Mouse (Mus musculus) intestine, embryonic 14.5 days (tissue): ENCODE measurements around the gene Il1rapl2. TPM values are rescaled to one million over a fixed set of nuclear protein-coding genes. Genes with fewer than 3 reads are reported as not detected.

ENCODE experiments used
- ATAC-seq: fragments of 200-750 bp; cut with Nextera tagmentation; replicated peaks from 2 replicates; pipeline ENCODE4 v1.8.0; 2017; ENCODE audit warnings: low read depth, moderate number of reproducible peaks, moderate TSS enrichment, moderate library complexity; ENCODE audit not compliant: low FRiP score, low TSS enrichment
- DNase-seq: peaks from one replicate; pipeline ENCODE4 v3.0.0-alpha.2; 2018; ENCODE audit warnings: low spot score
- H3K27ac ChIP-seq: fragments of 300-500 bp; sonication (generic); 2 replicates; pipeline ENCODE4 v1.5.1; 2014; ENCODE audit warnings: low read depth, mild to moderate bottlenecking, control low read depth
- H3K27me3 ChIP-seq: fragments of 300-500 bp; sonication (generic); replicated peaks from 2 replicates; pipeline ENCODE4 v1.6.1; 2014; ENCODE audit warnings: low read length, control low read depth; ENCODE audit not compliant: control insufficient read depth, insufficient read depth
- H3K36me3 ChIP-seq: fragments of 300-500 bp; sonication (generic); 2 replicates; pipeline ENCODE4 v1.6.1; 2014; ENCODE audit warnings: low read length, control low read depth; ENCODE audit not compliant: control insufficient read depth, insufficient read depth
- H3K4me1 ChIP-seq: fragments of 300-500 bp; sonication (generic); replicated peaks from 2 replicates; pipeline ENCODE4 v1.6.1; 2014; ENCODE audit warnings: low read length, control low read depth, mixed read lengths; ENCODE audit not compliant: control insufficient read depth, insufficient read depth
- H3K4me2 ChIP-seq: fragments of 300-500 bp; sonication (generic); 2 replicates; pipeline ENCODE4 v1.6.1; 2014; ENCODE audit warnings: low read length
- H3K4me3 ChIP-seq: fragments of 300-500 bp; sonication (generic); 2 replicates; pipeline ENCODE4 v1.5.1; 2014; ENCODE audit warnings: low read depth, low read length, control low read depth, mixed read lengths
- H3K9ac ChIP-seq: fragments of 300-500 bp; sonication (generic); 2 replicates; pipeline ENCODE4 v1.6.1; 2014; ENCODE audit warnings: mild to moderate bottlenecking, low read length
- H3K9me3 ChIP-seq: fragments of 300-500 bp; sonication (generic); 2 replicates; pipeline ENCODE4 v1.6.1; 2016; ENCODE audit warnings: low read length, control low read depth; ENCODE audit not compliant: control insufficient read depth
- WGBS: fragments of 180-500 bp; shearing (Covaris S2); extraction: QIAGEN DNeasy Blood & Tissue Kit; methylation state at CpG from one replicate; pipeline ENCODE4 v1.1.7; 2014; 5-methylcytosine and 5-hydroxymethylcytosine counted together
- polyA plus RNA-seq: library from polyadenylated mRNA; unstranded; fragments of >200 nt; fragmentation: Nextera tagmentation; extraction: Ambion mirVana; gene quantifications from 2 replicates; pipeline ENCODE4 v1.2.1, GENCODE M21; 2014

The Il1rapl2 gene
- polyA plus RNA-seq, 1 experiment from 2014 or later = 0.18 TPM

GRCm38 (mm10) chrX:138800958-138801357, 1230.5 kb downstream of the Il1rapl2 start:
- DNase-seq = no peak
- Histone ChIP-seq H3K4me3 (no peak overlapping the region), H3K9me3 (no peaks in the 10 kb centered on the region), H3K4me2 (no peak overlapping the region), H3K27me3 (no peaks in the 10 kb centered on the region), H3K4me1 (no peaks in the 10 kb centered on the region), H3K27ac (no peak overlapping the region), H3K9ac (no peak overlapping the region), H3K36me3 (no peaks in the 10 kb centered on the region)
- 31% methylated on average over 3 of the region's 3 CpGs for WGBS
- no peak for ATAC-seq

- H3K27ac ChIP-seq = no peak overlapping the region
- no peak for ATAC-seq
- DNase-seq = no peak
Measured at GRCm38 (mm10) chrX:138831876-138832275, 1261.5 kb downstream of the Il1rapl2 start.

GRCm38 (mm10) chrX:138833894-138834293, 1263.5 kb downstream of the Il1rapl2 start:
- Histone ChIP-seq H3K4me1 (no peaks in the 10 kb centered on the region), H3K9me3 (no peaks in the 10 kb centered on the region), H3K4me2 (no peak overlapping the region), H3K27me3 (no peaks in the 10 kb centered on the region), H3K9ac (no peak overlapping the region), H3K27ac (no peak overlapping the region), H3K4me3 (no peak overlapping the region), H3K36me3 (no peaks in the 10 kb centered on the region)
- DNase-seq = no peak
- ATAC-seq = no peak
- WGBS = 70% methylated on average over 2 of the region's 2 CpGs

More at GRCm38 (mm10) chrX:138831876-138832275, 1261.5 kb downstream of the Il1rapl2 start:
- no peak overlapping the region for H3K4me2 ChIP-seq
- no peak overlapping the region for H3K9ac ChIP-seq
- no peaks in the 10 kb centered on the region for H3K27me3 ChIP-seq
- H3K4me3 ChIP-seq = no peak overlapping the region
- H3K36me3 ChIP-seq = no peaks in the 10 kb centered on the region
- H3K9me3 ChIP-seq = no peaks in the 10 kb centered on the region
- H3K4me1 ChIP-seq = no peaks in the 10 kb centered on the region

- no peak overlapping the region for H3K27ac ChIP-seq
- H3K9ac ChIP-seq = no peak overlapping the region
- no peaks in the 10 kb centered on the region for H3K36me3 ChIP-seq
- WGBS = 88% methylated on average over 3 of the region's 3 CpGs
- no peak overlapping the region for H3K4me2 ChIP-seq
- no peak for ATAC-seq
- H3K9me3 ChIP-seq = no peaks in the 10 kb centered on the region
- no peak overlapping the region for H3K4me3 ChIP-seq
- H3K4me1 ChIP-seq = no peaks in the 10 kb centered on the region
- no peaks in the 10 kb centered on the region for H3K27me3 ChIP-seq
- no peak for DNase-seq
Measured at GRCm38 (mm10) chrX:138838381-138838780, 1268.0 kb downstream of the Il1rapl2 start.
